Mouse (Mus musculus): ENCODE measurements around the gene Tex37. TPM values are rescaled to one million over a fixed set of nuclear protein-coding genes. Genes with fewer than 3 reads are reported as not detected.

Gene Tex37
- polyA plus RNA-seq (2021; fragmentation: Nextera tagmentation): not detected in 2 replicates
- long read RNA-seq, experiment 1: 0 reads
- long read RNA-seq, experiment 2: 0 reads

GRCm38 (mm10) chr6:70918827-70919226, at the start of gene Tex37:
Tex37 (minus strand) TSS chr6:70918927.

GRCm38 (mm10) chr6:70956285-70956912, 37.7 kb upstream of the Tex37 start, which contains the start of gene Foxi3:
Foxi3 (plus strand) TSS chr6:70956531.

Other genes with a start within 250 kb of the Tex37 start
- gene Rpia, start 126.7 kb downstream of the Tex37 start, polyA plus RNA-seq (2021; fragmentation: Nextera tagmentation): 0.65 and 0.88 TPM in 2 replicates
- 2.6 and 4.9 TPM in 2 replicates for gene Eif2ak3, start 74.4 kb downstream of the Tex37 start, polyA plus RNA-seq (2021; fragmentation: Nextera tagmentation)
- gene Foxi3, start 37.6 kb upstream of the Tex37 start, polyA plus RNA-seq (2021; fragmentation: Nextera tagmentation): not detected in 2 replicates
- gene Thnsl2, start 225.5 kb upstream of the Tex37 start, polyA plus RNA-seq (2021; fragmentation: Nextera tagmentation): 2.5 and 3.0 TPM in 2 replicates